Mouse (Mus musculus): Measurements from ENCODE around the gene Uggt2.
"Not testable (repeated sequence)": the region's sequence is repeated elsewhere in the genome, so short reads cannot be mapped to it uniquely, and the experiment has no call there.

The Uggt2 gene

DNA sequence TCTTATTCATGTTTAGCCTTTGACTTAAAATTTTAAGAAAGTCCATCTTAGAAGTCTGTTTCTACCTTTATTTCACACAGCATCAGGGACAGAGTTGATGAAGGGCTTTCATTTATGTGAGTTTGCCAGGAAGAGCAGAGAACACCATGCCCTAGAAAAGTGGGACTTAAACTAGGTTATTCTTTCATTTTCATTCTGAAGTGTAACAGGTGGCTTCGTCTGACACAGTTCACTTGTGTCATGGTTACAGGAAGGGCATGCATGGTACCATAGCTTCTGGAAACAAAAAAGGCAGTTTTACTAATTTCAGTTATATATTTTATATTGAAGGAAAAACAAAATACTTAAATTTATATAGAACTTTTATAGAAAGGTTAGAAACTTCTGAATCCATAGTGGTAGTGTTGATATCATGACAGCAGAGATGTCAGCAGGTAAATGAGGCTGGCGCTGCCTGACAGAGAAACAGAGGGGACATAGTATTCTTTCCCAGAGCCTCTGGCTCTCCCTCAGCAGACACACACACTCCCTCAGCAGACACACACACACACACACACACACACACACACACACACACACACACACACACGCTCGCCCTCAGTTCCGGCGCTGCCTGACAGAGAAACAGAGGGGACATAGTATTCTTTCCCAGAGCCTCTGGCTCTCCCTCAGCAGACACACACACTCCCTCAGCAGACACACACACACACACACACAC lies 117.4 kb downstream of the Uggt2 start:
- DNase-seq (ENCODE audit: low read depth, low spot score), result not testable (repeated sequence)

DNA sequence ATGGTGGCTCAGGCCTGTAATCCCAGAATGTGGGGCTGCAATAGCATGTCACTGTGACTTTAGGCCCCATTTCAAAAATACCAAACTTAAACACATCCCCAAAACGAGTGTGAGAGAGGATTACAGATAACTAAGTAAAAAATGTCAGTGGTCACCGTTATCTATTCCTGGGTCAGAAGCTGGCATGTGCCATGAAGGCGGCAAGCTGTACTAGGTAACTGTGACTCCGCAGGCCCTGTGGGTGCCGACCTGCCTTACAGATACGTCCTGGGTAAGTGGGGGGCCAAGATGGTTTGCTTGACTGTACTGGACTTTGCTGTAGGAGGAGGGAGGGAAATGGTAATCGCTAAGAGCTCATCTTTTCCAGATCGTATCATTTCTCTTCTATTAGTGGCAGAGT lies 118.3 kb downstream of the Uggt2 start:
- DNase-seq (ENCODE audit: low read depth, low spot score), result no peak

DNA sequence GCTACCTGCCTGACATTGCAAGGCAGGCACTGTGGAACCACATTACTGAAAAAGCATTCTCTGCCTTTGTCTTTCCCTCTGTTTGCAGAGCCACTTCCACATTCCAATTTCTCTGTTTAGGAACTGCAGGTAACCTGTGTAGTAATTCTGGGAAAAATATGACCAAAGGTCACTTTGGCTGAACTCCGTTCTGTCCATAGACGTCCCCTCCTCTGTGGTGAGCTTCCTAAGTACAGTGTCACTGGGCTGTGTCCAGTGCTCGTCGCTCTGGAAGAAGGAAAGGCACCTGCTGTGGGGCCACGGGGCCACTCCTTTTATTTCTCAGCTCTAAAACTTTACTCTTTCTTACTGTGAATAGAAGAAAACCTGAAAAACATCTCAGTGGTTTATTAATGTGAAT lies 118.9 kb downstream of the Uggt2 start:
- no peak for DNase-seq (ENCODE audit: low read depth, low spot score)

DNA sequence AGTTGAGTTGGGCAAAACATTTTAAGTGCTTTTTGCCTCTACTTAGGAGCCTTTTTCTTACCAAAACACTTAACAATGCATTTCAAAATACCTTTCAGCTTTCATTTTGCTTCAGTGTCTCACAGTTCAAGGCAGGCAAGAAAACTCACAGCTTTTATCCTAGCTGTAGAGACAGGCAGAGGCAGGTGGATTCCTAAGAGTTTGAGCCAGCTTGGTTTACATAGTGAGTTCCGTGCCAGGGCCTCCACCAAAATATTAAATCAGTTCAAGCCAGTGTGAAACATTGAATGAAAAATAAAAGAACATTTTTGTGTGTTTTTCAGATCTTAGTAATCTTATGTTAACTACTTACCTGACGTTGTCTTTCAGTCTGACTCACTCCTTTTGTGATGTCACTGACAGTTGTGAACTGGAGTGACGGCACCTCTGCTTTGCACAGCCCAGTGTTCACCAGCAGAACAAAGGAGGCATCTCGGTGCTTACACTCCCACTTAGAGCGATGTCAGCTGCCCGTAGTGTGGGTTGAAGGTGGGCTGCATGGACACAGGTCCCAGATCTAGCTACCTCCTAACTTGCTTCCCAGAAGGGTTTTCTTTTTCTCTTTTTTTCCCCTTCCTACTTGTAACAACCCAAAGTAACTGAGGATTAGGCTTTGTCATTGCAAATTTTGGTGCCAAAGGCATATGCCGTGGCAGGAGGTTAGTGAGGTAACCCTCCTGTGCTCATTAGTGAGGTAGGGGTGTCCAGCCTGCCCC lies 119.5 kb downstream of the Uggt2 start:
- DNase-seq (ENCODE audit: low read depth, low spot score), result no peak

DNA sequence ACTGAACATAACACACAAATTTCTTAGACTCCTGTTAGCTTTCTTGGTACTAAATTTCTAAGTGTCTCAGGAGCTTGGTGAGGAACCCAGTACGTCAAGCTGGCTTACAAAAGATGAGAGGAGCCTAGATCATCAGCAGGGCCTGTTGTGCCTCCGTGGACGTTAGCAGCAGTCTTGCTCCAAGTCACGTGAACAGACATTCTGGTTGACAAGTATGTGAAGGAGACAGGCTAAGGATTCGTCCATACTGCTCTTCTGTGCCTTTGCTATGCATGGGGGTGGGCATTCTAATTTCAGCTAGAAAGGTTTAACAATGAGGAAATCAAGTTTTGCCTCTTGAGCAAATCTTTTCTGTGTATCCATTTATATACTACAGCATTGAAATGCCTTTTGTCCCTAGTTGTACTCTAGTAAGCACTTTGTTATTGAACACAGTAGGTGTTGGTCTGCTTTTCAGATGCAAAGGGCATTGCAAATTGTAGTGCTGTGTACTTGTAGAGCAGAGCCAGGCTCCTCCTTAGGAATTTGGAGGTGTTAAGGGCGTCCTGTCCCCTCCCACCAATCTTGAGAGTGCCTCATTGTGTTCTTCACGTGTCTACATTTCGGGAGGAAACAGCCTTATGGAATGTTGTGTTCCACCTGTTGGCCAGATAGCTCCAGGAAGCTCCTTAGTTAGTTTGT lies 122.0 kb downstream of the Uggt2 start:
- DNase-seq (ENCODE audit: low read depth, low spot score), result no peak

DNA sequence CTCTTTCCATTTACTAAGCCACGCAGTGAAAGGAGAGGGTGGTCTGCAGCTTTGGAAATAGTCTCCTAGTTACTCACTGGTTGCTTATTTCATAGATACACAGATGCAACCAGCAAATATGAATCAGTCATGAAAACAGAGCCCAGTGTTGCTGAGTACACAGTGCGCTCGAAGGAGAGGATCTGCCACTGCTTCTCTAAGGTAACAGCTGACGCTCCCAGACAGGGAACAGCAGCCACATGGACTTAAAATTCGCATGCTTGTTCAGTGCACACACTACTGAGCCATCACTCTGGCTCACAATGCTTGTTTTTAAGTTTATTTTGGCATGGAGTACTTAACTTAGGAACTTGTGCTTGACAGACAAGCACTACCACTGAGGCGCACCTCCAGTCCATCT lies 127.0 kb downstream of the Uggt2 start:
- no peak for DNase-seq (ENCODE audit: low read depth, low spot score)

DNA sequence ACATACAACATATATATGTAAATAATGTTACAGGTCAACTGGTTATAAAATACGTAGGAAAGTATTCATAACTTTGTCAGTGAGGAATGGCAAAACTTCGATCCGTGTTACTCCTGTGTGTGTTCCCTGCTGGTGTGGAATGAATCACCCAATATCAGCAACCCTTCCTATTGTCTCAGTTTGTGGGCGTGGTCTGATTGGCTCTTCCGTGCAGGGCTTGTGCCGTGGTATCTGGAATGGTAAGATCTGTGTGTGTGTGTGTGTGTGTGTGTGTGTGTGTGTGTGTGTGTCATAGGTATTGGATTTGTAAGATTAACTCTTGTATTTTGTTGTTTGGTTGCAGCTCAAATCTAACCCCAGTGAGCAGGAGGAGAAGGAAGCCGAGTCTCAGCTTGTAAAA lies 131.6 kb downstream of the Uggt2 start:
- no peak for DNase-seq (ENCODE audit: low read depth, low spot score)

DNA sequence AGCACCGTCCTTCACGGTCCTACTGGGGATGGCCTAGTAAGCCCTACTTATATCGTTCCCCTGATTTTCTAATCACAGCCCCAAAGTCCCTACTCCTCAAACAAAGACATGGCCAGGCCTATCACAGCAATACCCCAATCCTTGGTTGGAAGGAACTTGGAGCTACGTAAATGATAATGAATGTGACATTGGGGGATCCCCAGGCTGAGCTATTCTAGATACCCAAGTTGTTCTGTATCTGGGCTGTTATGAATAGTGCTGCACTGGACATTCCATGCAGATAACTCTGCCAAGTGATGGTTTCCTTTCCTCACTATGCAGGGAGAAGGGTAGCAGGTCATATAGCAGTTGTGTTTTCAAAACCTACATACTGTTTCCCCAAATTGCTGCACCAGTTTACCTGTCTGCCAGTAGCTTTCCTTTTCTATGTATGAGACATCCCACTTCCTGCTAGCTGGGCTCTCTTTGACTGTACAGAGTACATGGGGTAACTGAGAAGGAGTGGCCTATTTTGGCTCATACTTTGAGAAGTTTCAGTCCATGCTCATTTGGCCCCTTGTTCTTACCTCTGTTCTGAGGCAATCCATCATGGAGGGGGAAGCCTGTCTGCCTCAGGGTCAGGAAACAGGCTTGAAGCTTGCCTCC lies 133.8 kb downstream of the Uggt2 start:
- no peak for DNase-seq (ENCODE audit: low read depth, low spot score)

DNA sequence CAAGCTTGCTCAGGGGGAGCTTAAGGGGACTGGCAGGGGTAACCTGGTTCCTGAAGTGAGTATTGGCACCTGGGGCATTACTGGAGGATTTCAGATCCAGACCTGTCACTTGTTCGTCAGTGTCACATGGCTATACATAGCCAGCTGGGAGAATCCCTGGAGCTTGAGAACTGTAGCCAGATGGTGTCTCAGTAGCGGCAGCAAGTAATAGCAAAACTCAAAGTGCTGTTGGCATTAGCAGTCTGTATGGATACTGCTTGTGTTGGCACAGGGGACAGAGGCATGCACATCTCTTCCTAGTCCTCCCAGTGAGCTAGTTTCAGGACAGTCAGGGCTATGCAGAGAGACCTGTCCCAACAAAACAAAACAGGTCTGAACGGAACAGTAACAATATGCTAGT lies 141.2 kb downstream of the Uggt2 start:
- DNase-seq (ENCODE audit: low read depth, low spot score), result no peak

DNA sequence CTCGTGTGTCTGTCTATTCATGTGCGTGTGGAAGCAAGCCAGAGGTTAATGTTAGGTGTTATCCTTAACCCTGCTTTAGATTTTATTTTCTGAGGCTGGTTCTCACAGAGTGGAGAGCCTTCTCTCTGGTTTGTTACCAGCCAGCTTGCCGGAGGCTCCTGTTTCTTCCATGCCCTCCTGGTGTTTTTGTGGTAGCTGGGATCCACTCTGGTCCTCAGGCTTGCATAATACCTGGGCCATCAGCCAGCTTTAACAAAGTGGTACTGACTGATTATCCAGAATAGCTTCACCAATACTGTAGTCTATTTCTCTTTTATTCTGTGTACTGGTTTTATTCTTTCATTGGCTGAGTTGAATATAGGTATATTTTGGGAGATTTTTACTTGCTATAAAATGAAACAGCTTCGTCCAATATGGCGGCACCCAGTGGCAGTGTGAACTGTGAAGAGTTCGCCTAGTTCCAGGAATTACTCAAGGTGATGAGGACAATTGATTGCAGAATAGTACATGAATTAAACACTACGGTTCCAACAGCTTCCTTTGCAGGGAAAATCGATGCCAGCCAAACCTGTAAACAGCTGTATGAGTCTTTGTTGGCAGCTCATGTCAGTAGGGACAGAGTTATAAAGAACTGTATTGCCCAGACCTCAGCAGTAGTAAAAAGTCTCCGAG lies 147.2 kb downstream of the Uggt2 start:
- no peak for DNase-seq (ENCODE audit: low read depth, low spot score)

DNA sequence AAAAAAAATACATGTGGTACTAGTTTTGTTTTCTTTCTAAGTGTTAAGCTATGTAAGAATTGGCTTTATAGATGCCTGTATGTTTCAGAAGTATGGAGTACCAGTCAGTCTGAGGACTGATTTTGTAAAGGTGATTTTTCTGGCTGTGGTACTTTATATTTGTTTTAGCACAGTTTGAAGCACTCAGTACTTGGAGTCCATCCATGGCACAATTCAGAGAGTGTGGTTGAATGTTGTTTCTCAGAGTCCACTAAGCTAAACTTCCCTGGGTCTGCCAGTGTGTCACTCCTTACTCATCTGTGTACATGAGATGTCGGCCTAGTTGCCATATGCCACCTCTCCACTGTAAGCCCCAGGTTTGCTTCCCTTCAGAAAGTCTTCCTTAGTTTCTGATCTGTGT lies 150.4 kb downstream of the Uggt2 start:
- DNase-seq (ENCODE audit: low read depth, low spot score), result peak; percentile 20

DNA sequence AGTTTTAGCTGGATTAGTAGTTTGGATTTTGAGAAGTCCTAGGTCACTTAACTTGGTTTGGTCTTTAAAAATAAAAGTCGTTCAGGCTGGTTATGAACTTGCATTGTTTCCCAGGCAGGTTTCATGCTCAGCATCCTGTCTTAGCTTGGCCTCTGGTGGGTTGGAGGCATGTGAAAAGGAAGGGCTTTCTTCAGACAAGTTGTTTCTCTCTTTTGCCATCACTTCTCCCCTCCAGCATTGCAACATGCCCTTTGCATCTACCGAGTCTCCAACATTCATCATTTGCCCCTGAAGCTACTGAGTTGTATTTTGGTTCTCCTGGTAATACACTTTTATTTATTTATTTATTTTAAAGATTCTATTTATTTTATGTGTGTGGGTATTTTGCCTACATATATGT lies 154.5 kb downstream of the Uggt2 start:
- DNase-seq (ENCODE audit: low read depth, low spot score), result no peak

DNA sequence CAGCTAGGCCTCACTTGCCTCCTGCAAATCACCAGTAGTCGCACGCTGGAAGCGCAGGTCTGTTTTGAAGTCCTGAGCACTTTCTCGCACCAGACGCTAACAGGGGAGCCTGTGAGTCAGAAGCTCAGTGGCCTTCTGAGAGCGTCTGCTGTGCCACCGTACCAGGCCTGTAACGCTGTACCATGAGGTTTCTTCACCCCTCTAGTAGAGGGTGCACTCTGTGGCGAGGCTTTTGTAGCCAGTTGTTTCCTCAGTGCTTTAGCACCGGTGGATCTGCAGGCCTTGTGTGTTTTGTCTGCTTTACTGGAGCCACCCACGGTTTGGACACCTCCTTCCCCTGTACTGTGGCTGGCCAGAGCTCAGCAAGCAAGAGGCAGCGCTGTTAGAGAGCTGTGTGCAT lies 157.2 kb downstream of the Uggt2 start:
- no peak for DNase-seq (ENCODE audit: low read depth, low spot score)

DNA sequence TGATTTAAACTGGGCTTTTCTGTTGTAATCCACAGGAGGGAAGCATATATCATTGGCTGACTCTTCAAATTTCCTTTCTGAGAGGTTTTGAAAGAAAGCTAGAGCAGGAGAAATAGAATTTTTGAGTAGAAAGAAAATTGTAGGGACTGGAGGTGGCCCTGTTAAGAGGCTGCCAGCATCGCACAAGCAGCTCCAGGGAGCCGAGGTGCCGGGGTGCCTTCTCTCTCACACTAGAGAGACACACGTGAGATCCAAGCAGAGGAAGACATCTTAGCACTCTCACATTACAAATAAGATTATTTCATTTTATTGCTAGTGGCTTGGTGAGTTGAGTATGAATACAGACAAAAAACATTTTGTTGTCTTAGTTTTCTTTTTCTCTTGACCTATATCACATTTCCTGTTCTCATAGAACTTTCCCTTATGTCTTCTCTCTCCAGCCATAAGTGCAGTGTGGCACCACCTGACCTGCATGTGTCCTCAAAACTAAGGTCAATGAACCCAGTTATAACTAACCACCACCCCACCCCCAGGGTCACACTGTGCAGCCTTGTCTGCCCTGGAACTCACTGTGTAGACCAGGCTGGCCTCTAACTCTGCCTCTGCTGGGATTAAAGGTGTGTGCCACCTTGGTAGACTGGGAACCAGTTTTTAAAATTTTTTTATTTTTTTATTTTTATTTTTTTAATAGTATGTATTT lies 158.3 kb downstream of the Uggt2 start:
- DNase-seq (ENCODE audit: low read depth, low spot score), result no peak

DNA sequence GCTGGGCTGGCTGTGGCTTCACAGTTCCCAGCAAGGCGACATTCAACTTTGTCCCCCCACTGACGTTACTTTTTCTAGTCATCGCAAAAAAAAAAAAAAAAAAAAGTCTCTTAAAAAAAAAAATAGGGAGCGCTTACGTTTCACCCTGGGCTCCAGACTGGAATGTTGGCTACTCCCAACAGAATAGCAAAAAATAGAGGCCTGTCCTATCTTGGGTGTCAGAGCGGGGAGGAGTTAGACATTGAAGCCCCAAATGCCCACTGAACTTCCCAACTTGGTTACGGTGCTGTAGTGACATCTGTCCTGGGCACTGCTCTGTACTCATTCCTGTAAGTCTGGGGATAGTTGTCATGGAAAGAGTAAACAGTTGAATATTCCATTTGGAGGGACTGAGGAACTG lies 160.7 kb downstream of the Uggt2 start:
- peak; percentile 66 for DNase-seq (ENCODE audit: low read depth, low spot score)

DNA sequence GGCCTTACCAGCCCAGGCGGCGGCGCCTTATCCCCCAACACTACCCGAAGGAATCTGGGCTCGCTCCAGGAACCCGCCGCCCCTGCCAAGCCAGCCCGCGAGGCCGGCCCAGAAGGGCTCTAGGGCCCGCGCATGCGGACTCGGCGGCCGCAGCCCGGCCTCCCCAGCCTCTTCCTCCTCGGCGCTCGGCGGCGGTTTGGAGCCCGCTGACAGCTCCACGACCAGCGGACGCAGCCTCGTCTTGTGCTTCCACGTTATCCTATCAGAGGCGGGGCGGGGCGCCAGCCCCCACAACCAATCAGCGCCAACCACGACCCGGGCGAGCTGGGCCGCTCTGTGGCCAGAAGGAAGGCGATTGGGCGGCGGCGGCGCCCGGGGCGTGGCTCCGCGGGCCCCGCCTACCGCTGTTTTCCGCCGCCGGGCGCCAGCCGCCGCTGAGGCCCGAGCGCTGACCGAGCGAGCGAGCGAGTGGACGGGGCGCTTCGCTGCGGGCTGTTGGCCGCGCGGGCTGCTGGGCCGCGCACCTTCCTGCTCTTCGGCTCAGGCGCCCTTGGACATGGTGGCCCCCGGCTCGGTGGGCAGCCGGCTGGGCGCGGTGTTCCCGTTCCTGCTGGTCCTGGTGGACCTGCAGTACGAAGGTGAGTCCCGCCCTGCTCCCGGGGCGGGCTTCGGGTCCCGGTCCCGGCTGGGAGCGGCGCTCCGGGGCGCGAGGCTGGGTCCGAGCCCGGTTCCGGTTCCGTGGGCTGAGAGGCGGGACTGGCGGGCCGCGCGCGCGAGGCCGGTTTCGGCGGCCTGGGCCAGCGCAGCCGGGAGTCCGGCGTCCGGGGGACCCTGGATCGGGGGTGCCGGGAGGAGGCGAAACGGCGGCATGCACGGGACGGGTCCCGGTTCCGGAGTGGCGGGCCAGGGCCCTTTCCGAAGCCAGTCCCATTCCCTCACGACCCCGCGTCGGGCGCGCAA lies 161.4 kb downstream of the Uggt2 start, which contains the start of gene Dnajc3:
Dnajc3 (plus strand) TSS at position 444 of the 960 bp plus-strand sequence.
- peak; percentile 96 for DNase-seq (ENCODE audit: low read depth, low spot score)

DNA sequence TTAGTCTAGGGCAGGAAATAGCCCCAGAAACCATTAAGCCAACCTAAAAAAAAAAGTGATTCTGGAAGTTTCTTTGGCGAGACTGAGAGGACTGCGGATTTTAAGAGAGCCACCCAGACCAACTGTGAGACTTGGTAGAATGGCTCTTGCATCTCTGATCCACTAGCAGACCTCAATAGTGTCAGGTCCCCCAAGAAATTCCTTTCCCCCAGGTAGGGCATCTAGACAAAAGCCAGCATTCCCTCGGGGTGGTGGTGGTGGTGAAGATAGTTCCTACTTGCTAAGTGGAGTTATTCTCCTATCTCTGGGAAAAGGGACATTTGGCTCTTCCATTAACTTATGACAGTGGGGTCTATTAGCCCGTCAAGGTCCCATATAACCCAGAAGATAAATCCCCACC lies 162.3 kb downstream of the Uggt2 start:
- no peak for DNase-seq (ENCODE audit: low read depth, low spot score)

DNA sequence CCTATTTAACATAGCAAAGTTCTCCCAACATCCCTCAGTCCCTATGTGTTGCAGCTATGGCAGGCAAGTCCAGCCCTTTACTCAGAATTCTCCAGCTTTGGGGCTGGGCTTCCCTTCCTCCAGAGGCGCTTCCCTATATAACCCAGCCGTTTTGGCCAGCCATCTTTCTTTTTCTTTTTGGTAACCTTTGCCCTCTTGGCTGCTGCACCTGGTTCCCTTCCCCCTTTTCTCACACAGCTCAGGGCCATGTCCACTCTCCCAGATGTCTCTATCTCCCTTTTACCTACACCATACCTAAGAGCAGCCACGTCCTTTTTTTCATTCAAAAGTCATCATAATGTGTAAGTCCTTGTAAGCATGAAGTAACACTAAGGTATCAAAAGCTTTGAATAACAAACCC lies 163.0 kb downstream of the Uggt2 start:
- DNase-seq (ENCODE audit: low read depth, low spot score), result no peak

Data from 3T3-L1 (cell line).